Mouse (Mus musculus): ENCODE results near the gene Vwa3b.

The Vwa3b gene

GRCm38 (mm10) chr1:37063841-37064240, 37.4 kb downstream of the Vwa3b start:
- no peak for DNase-seq (ENCODE audit: low read depth, low spot score)

GRCm38 (mm10) chr1:37065658-37066412, 39.4 kb downstream of the Vwa3b start:
- no peak for DNase-seq (ENCODE audit: low read depth, low spot score)

- no peak for DNase-seq (ENCODE audit: low read depth, low spot score)
These were observed 49.4 kb downstream of the Vwa3b start for GRCm38 (mm10) chr1:37075759-37076158.

- DNase-seq (ENCODE audit: low read depth, low spot score): no peak
These were observed 50.9 kb downstream of the Vwa3b start for GRCm38 (mm10) chr1:37077266-37077665.

- DNase-seq (ENCODE audit: low read depth, low spot score): no peak
These were observed 51.7 kb downstream of the Vwa3b start for GRCm38 (mm10) chr1:37077955-37078549.

- no peak for DNase-seq (ENCODE audit: low read depth, low spot score)
These were observed 54.0 kb downstream of the Vwa3b start for GRCm38 (mm10) chr1:37080442-37080841.

- no peak for DNase-seq (ENCODE audit: low read depth, low spot score)
These were observed 55.2 kb downstream of the Vwa3b start for GRCm38 (mm10) chr1:37081376-37082214.

GRCm38 (mm10) chr1:37082215-37082464, 55.7 kb downstream of the Vwa3b start:
- DNase-seq (ENCODE audit: low read depth, low spot score): no peak

- no peak for DNase-seq (ENCODE audit: low read depth, low spot score)
These were observed 57.7 kb downstream of the Vwa3b start for GRCm38 (mm10) chr1:37084075-37084474.

- DNase-seq (ENCODE audit: low read depth, low spot score): no peak
These were observed 58.8 kb downstream of the Vwa3b start for GRCm38 (mm10) chr1:37085171-37085570.

GRCm38 (mm10) chr1:37089191-37089590, 62.8 kb downstream of the Vwa3b start:
- DNase-seq (ENCODE audit: low read depth, low spot score): no peak

- DNase-seq (ENCODE audit: low read depth, low spot score): no peak
These were observed 71.1 kb downstream of the Vwa3b start for GRCm38 (mm10) chr1:37097382-37098093.

- no peak for DNase-seq (ENCODE audit: low read depth, low spot score)
These were observed 71.7 kb downstream of the Vwa3b start for GRCm38 (mm10) chr1:37098094-37098555.

GRCm38 (mm10) chr1:37100361-37100760, 74.0 kb downstream of the Vwa3b start:
- peak; percentile 18 for DNase-seq (ENCODE audit: low read depth, low spot score)

GRCm38 (mm10) chr1:37101016-37101415, 74.6 kb downstream of the Vwa3b start:
- no peak for DNase-seq (ENCODE audit: low read depth, low spot score)

- DNase-seq (ENCODE audit: low read depth, low spot score): peak; percentile 28
These were observed 75.3 kb downstream of the Vwa3b start for GRCm38 (mm10) chr1:37101717-37102116.

GRCm38 (mm10) chr1:37105194-37105593, 78.8 kb downstream of the Vwa3b start:
- no peak for DNase-seq (ENCODE audit: low read depth, low spot score)

GRCm38 (mm10) chr1:37113781-37114180, 87.4 kb downstream of the Vwa3b start:
- DNase-seq (ENCODE audit: low read depth, low spot score): no peak

- DNase-seq (ENCODE audit: low read depth, low spot score): no peak
These were observed 89.5 kb downstream of the Vwa3b start for GRCm38 (mm10) chr1:37115847-37116246.

GRCm38 (mm10) chr1:37116574-37116973, 90.2 kb downstream of the Vwa3b start:
- DNase-seq (ENCODE audit: low read depth, low spot score): no peak

- no peak for DNase-seq (ENCODE audit: low read depth, low spot score)
These were observed 91.6 kb downstream of the Vwa3b start for GRCm38 (mm10) chr1:37117964-37118363.

GRCm38 (mm10) chr1:37122306-37122705, 95.9 kb downstream of the Vwa3b start:
- DNase-seq (ENCODE audit: low read depth, low spot score): no peak
